Mouse (Mus musculus) limb, embryonic 10.5 days (tissue): ENCODE data around the gene Syn2. TPM values are rescaled to one million over a fixed set of nuclear protein-coding genes. Genes with fewer than 3 reads are reported as not detected.
"Not testable (repeated sequence)": the region's sequence is repeated elsewhere in the genome, so short reads cannot be mapped to it uniquely, and the experiment has no call there.

ENCODE experiments used
- DNase-seq: peaks from one replicate; pipeline ENCODE4 v3.0.0-alpha.2; 2017; ENCODE audit warnings: low spot score
- H3K27ac ChIP-seq: fragments of 300-500 bp; sonication (generic); 2 replicates; pipeline ENCODE4 v1.5.1; 2016; ENCODE audit warnings: mild to moderate bottlenecking
- H3K27me3 ChIP-seq: fragments of 300-500 bp; sonication (generic); 2 replicates; pipeline ENCODE4 v1.6.1; 2016; ENCODE audit warnings: low read depth, mild to moderate bottlenecking; ENCODE audit not compliant: poor library complexity, severe bottlenecking
- H3K36me3 ChIP-seq: fragments of 300-500 bp; sonication (generic); 2 replicates; pipeline ENCODE4 v1.6.1; 2016; ENCODE audit warnings: mild to moderate bottlenecking, moderate library complexity
- H3K4me1 ChIP-seq: fragments of 300-500 bp; sonication (generic); 2 replicates; pipeline ENCODE4 v1.6.1; 2016
- H3K4me3 ChIP-seq: fragments of 300-500 bp; sonication (generic); 2 replicates; pipeline ENCODE4 v1.5.1; 2016; ENCODE audit warnings: mild to moderate bottlenecking, moderate library complexity
- H3K9me3 ChIP-seq: fragments of 300-500 bp; sonication (generic); replicated peaks from 2 replicates; pipeline ENCODE4 v1.6.1; 2016; ENCODE audit warnings: mild to moderate bottlenecking
- WGBS: fragments of 180-500 bp; shearing (Covaris S2); methylation state at CpG from one replicate; pipeline ENCODE4 v1.1.7; 2016; 5-methylcytosine and 5-hydroxymethylcytosine counted together
- polyA plus RNA-seq: library from polyadenylated mRNA; unstranded; fragments of >200 nt; fragmentation: Nextera tagmentation; extraction: Ambion mirVana; gene quantifications from 2 replicates; pipeline ENCODE4 v1.2.1, GENCODE M21; 2016

Gene Syn2
- polyA plus RNA-seq, 1 experiment from 2014 or later, result 0.30 TPM

GRCm38 (mm10) chr6:115239335-115239734, 104.6 kb downstream of the Syn2 start:
- Histone ChIP-seq H3K27ac (no peak overlapping the region), H3K4me3 (no peak overlapping the region), H3K27me3 (no peaks in the 10 kb centered on the region), H3K36me3 (no peaks in the 10 kb centered on the region), H3K4me1 (no peaks in the 10 kb centered on the region), H3K9me3 (no peaks in the 10 kb centered on the region)
- no peak for DNase-seq
- 88% methylated on average over 7 of the region's 7 CpGs for WGBS

GRCm38 (mm10) chr6:115240431-115240830, 105.7 kb downstream of the Syn2 start:
- WGBS, result 56% methylated on average over 2 of the region's 2 CpGs
- not testable (repeated sequence) for H3K36me3 ChIP-seq, H3K4me3 ChIP-seq, H3K9me3 ChIP-seq, DNase-seq, H3K27me3 ChIP-seq, H3K4me1 ChIP-seq, H3K27ac ChIP-seq

- DNase-seq, result peak; percentile 23
These were observed 106.5 kb downstream of the Syn2 start for GRCm38 (mm10) chr6:115241131-115241699.

GRCm38 (mm10) chr6:115241939-115242338, 107.2 kb downstream of the Syn2 start:
- H3K27me3 ChIP-seq, result no peaks in the 10 kb centered on the region
- DNase-seq, result peak; percentile 27
- H3K36me3 ChIP-seq, result no peaks in the 10 kb centered on the region
- WGBS, result 87% methylated on average over 3 of the region's 3 CpGs
- no peak overlapping the region for H3K4me3 ChIP-seq
- no peaks in the 10 kb centered on the region for H3K9me3 ChIP-seq
- no peaks in the 10 kb centered on the region for H3K4me1 ChIP-seq
- no peak overlapping the region for H3K27ac ChIP-seq

More at GRCm38 (mm10) chr6:115241131-115241699, 106.5 kb downstream of the Syn2 start:
- no peak overlapping the region for H3K4me3 ChIP-seq
- whole genome bisulfite sequencing, result 70% methylated on average over 3 of the region's 3 CpGs
- no peaks in the 10 kb centered on the region for H3K4me1 ChIP-seq
- no peaks in the 10 kb centered on the region for H3K27me3 ChIP-seq
- no peak overlapping the region for H3K27ac ChIP-seq
- no peaks in the 10 kb centered on the region for H3K36me3 ChIP-seq
- no peaks in the 10 kb centered on the region for H3K9me3 ChIP-seq

- no peaks in the 10 kb centered on the region for H3K27me3 ChIP-seq
- H3K27ac ChIP-seq, result no peak overlapping the region
- 68% methylated on average over 2 of the region's 2 CpGs for WGBS
- no peaks in the 10 kb centered on the region for H3K9me3 ChIP-seq
- H3K4me3 ChIP-seq, result no peak overlapping the region
- no peaks in the 10 kb centered on the region for H3K36me3 ChIP-seq
- no peak for DNase-seq
- no peaks in the 10 kb centered on the region for H3K4me1 ChIP-seq
These were observed 109.5 kb downstream of the Syn2 start for GRCm38 (mm10) chr6:115244222-115244621.

GRCm38 (mm10) chr6:115245500-115246058, 110.9 kb downstream of the Syn2 start:
- Histone ChIP-seq H3K27me3 (no peaks in the 10 kb centered on the region), H3K9me3 (no peaks in the 10 kb centered on the region), H3K4me3 (no peak overlapping the region), H3K4me1 (no peaks in the 10 kb centered on the region), H3K36me3 (no peaks in the 10 kb centered on the region), H3K27ac (no peak overlapping the region)
- 88% methylated on average over 3 of the region's 3 CpGs for WGBS
- DNase-seq, result no peak

GRCm38 (mm10) chr6:115251531-115251985, 116.9 kb downstream of the Syn2 start:
- Histone ChIP-seq H3K4me3 (peak overlapping the region; percentile 36), H3K27ac (no peak overlapping the region), H3K36me3 (no peaks in the 10 kb centered on the region), H3K9me3 (no peaks in the 10 kb centered on the region), H3K4me1 (peaks cover 12% of the 10 kb centered on the region), H3K27me3 (peaks cover 11% of the 10 kb centered on the region; the same call in 1 of the 2 replicates)
- 3% methylated on average over 13 of the region's 13 CpGs for WGBS
- peak; percentile 39 for DNase-seq

GRCm38 (mm10) chr6:115252099-115252873, 117.6 kb downstream of the Syn2 start, which contains the start of gene Timp4:
TSS of gene Timp4 (minus strand) at chr6:115252205.
- H3K9me3 ChIP-seq, result no peaks in the 10 kb centered on the region
- peaks cover 12% of the 10 kb centered on the region for H3K4me1 ChIP-seq
- peaks cover 11% of the 10 kb centered on the region; the same call in 1 of the 2 replicates for H3K27me3 ChIP-seq
- DNase-seq, result no peak
- H3K4me3 ChIP-seq, result peak within 1 kb of the TSS; percentile 36
- no peaks in the 10 kb centered on the region for H3K36me3 ChIP-seq
- WGBS, result 39% methylated on average over 8 of the region's 10 CpGs
- H3K27ac ChIP-seq, result no peak within 1 kb of the TSS

GRCm38 (mm10) chr6:115255171-115255570, 120.5 kb downstream of the Syn2 start:
- no peaks in the 10 kb centered on the region for H3K36me3 ChIP-seq
- no peaks in the 10 kb centered on the region for H3K9me3 ChIP-seq
- no peak overlapping the region for H3K4me3 ChIP-seq
- no peak overlapping the region for H3K27ac ChIP-seq
- WGBS, result 90% methylated on average over 3 of the region's 3 CpGs
- peaks cover 11% of the 10 kb centered on the region; the same call in 1 of the 2 replicates for H3K27me3 ChIP-seq
- peaks cover 12% of the 10 kb centered on the region for H3K4me1 ChIP-seq
- no peak for DNase-seq

GRCm38 (mm10) chr6:115260507-115260906, 125.8 kb downstream of the Syn2 start:
- Histone ChIP-seq H3K4me3 (no peak overlapping the region), H3K36me3 (no peaks in the 10 kb centered on the region), H3K27ac (no peak overlapping the region), H3K4me1 (no peaks in the 10 kb centered on the region), H3K27me3 (no peaks in the 10 kb centered on the region), H3K9me3 (no peaks in the 10 kb centered on the region)
- DNase-seq, result no peak
- WGBS, result 85% methylated on average over 3 of the region's 3 CpGs

GRCm38 (mm10) chr6:115266791-115267190, 132.1 kb downstream of the Syn2 start:
- peaks cover 4% of the 10 kb centered on the region; the same call in 1 of the 2 replicates for H3K4me1 ChIP-seq
- DNase-seq, result no peak
- no peaks in the 10 kb centered on the region for H3K27me3 ChIP-seq
- no peak overlapping the region for H3K4me3 ChIP-seq
- no peaks in the 10 kb centered on the region for H3K9me3 ChIP-seq
- no peak overlapping the region for H3K27ac ChIP-seq
- WGBS, result 89% methylated on average over 5 of the region's 5 CpGs
- no peaks in the 10 kb centered on the region for H3K36me3 ChIP-seq

- Histone ChIP-seq H3K27me3 (no peaks in the 10 kb centered on the region), H3K36me3 (no peaks in the 10 kb centered on the region), H3K9me3 (no peaks in the 10 kb centered on the region), H3K27ac (no peak overlapping the region), H3K4me3 (no peak overlapping the region), H3K4me1 (peaks cover 7% of the 10 kb centered on the region; the same call in 1 of the 2 replicates)
- 45% methylated on average over 2 of the region's 2 CpGs for WGBS
- peak; percentile 72 for DNase-seq
These were observed 133.2 kb downstream of the Syn2 start for GRCm38 (mm10) chr6:115267916-115268315.
